Mouse (Mus musculus): ENCODE data around the gene Xpnpep1. TPM values are rescaled to one million over a fixed set of nuclear protein-coding genes. Genes with fewer than 3 reads are reported as not detected.
A peak's percentile ranks its signal among the peaks of the same experiment; 100 is the strongest.

Gene Xpnpep1
- polyA plus RNA-seq, 1 experiment from 2014 or later, result 160 TPM

DNA sequence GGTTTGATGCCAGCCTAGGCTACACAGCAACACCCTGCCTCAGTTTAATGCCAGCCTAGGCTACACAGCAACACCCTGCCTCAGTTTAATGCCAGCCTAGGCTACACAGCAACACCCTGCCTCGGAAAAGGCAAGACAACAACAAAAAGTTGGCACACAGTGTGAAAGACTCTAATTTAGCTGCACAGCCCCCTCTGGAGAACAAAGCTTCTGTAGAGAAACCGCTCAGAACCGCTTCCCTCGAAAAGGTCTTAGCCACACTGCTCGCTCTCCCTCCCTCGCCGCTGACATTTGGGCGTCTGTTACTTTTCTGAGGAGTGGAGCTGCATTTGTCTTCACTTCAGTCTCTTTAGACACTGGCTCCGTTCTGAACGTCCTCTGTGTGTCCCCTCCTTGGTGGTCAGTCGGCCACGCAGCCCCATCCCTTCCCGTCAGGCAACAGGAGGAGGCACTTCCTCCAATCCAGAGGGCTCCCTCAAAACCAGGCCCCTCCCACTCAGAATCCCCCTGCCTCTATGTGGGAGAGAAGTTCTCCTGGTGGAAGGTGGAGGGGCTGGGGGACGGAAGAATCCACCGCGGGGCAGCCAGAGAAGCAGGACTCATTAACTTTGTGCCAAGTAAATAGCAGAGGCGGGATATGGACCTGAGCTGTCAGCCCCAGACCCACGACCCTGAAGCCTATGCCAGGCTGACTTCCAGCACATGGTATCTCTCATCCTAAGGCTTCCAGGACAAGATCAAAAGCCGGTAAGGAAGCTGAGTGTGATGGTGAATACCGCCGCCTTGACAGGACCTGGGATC, 24.9 kb downstream of the Xpnpep1 start:
- no peak overlapping the region for H3K4me2 ChIP-seq (ENCODE audit: low read depth, low read length)
- H3K4me1 ChIP-seq (ENCODE audit: control insufficient read depth, insufficient read depth, low read length), result peaks cover 20% of the 10 kb centered on the region
- no peak overlapping the region for H3K4me3 ChIP-seq (replicated peaks; ENCODE audit: low read length)
- no peaks in the 10 kb centered on the region for H3K27me3 ChIP-seq (ENCODE audit: control insufficient read depth, insufficient read depth, low read length)
- 67% methylated on average over 21 of the region's 21 CpGs for WGBS
- H3K9me3 ChIP-seq (replicated peaks; ENCODE audit: control insufficient read depth, low read length), result no peaks in the 10 kb centered on the region
- no peak for ATAC-seq (ENCODE audit: insufficient read depth, low FRiP score)
- no peaks in the 10 kb centered on the region for H3K36me3 ChIP-seq (ENCODE audit: control insufficient read depth, insufficient read depth, low read length)
- H3K27ac ChIP-seq (ENCODE audit: low read length), result no peak overlapping the region
- H3K9ac ChIP-seq (ENCODE audit: low read length), result no peak overlapping the region

GRCm38 (mm10) chr19:53013744-53014143, 26.3 kb downstream of the Xpnpep1 start:
- no peak for ATAC-seq (ENCODE audit: insufficient read depth, low FRiP score)
- no peaks in the 10 kb centered on the region for H3K9me3 ChIP-seq (replicated peaks; ENCODE audit: control insufficient read depth, low read length)
- H3K27ac ChIP-seq (ENCODE audit: low read length), result no peak overlapping the region
- H3K9ac ChIP-seq (ENCODE audit: low read length), result no peak overlapping the region
- H3K36me3 ChIP-seq (ENCODE audit: control insufficient read depth, insufficient read depth, low read length), result no peaks in the 10 kb centered on the region
- H3K4me2 ChIP-seq (ENCODE audit: low read depth, low read length), result no peak overlapping the region
- WGBS, result 91% methylated on average over 3 of the region's 3 CpGs
- H3K27me3 ChIP-seq (ENCODE audit: control insufficient read depth, insufficient read depth, low read length), result no peaks in the 10 kb centered on the region
- peaks cover 31% of the 10 kb centered on the region for H3K4me1 ChIP-seq (ENCODE audit: control insufficient read depth, insufficient read depth, low read length)
- no peak overlapping the region for H3K4me3 ChIP-seq (replicated peaks; ENCODE audit: low read length)

- no peaks in the 10 kb centered on the region for H3K27me3 ChIP-seq (ENCODE audit: control insufficient read depth, insufficient read depth, low read length)
- ATAC-seq (ENCODE audit: insufficient read depth, low FRiP score), result no peak
- no peaks in the 10 kb centered on the region for H3K36me3 ChIP-seq (ENCODE audit: control insufficient read depth, insufficient read depth, low read length)
- peaks cover 35% of the 10 kb centered on the region for H3K4me1 ChIP-seq (ENCODE audit: control insufficient read depth, insufficient read depth, low read length)
- H3K9me3 ChIP-seq (replicated peaks; ENCODE audit: control insufficient read depth, low read length), result no peaks in the 10 kb centered on the region
- H3K4me2 ChIP-seq (ENCODE audit: low read depth, low read length), result no peak overlapping the region
- WGBS, result 86% methylated on average over 7 of the region's 7 CpGs
- H3K9ac ChIP-seq (ENCODE audit: low read length), result no peak overlapping the region
- no peak overlapping the region for H3K4me3 ChIP-seq (replicated peaks; ENCODE audit: low read length)
- H3K27ac ChIP-seq (ENCODE audit: low read length), result peak overlapping the region; percentile 8; the same call in 1 of the 2 replicates
Measured at GRCm38 (mm10) chr19:53013341-53013740, 26.7 kb downstream of the Xpnpep1 start.

GRCm38 (mm10) chr19:53010941-53011340, 29.1 kb downstream of the Xpnpep1 start:
- Histone ChIP-seq H3K27ac (ENCODE audit: low read length) (peak overlapping the region; percentile 50), H3K27me3 (ENCODE audit: control insufficient read depth, insufficient read depth, low read length) (no peaks in the 10 kb centered on the region), H3K9me3 (replicated peaks; ENCODE audit: control insufficient read depth, low read length) (no peaks in the 10 kb centered on the region), H3K4me3 (replicated peaks; ENCODE audit: low read length) (no peak overlapping the region), H3K4me2 (ENCODE audit: low read depth, low read length) (no peak overlapping the region), H3K9ac (ENCODE audit: low read length) (0 out of 2 replicates have a peak overlapping the region, but pooled peaks have one; percentile 13), H3K4me1 (ENCODE audit: control insufficient read depth, insufficient read depth, low read length) (peaks cover 38% of the 10 kb centered on the region), H3K36me3 (ENCODE audit: control insufficient read depth, insufficient read depth, low read length) (peaks cover 12% of the 10 kb centered on the region; the same call in 1 of the 2 replicates)
- 0 out of 2 replicates have a peak, but pooled peaks have one; percentile 14 for ATAC-seq (ENCODE audit: insufficient read depth, low FRiP score)
- 43% methylated on average over 5 of the region's 5 CpGs for WGBS

DNA sequence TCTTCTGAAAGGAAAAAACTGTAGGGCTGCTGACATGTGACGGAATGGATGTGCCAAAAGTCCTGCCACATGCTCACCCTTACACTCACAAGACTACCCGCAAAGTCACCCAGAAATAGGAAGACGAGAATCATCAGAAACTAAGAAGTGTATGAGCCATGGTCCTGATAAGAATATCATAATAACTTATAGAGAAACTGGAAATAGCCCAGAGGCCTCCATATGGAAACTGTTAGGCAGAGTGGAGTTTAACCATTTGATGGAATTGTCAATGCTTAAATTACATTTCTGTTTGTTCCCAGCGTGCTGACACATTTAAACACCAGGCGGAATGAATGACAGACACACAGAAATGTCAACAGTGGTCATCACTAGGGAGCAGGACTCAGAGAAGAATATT, 31.1 kb downstream of the Xpnpep1 start:
- H3K27me3 ChIP-seq (ENCODE audit: control insufficient read depth, insufficient read depth, low read length), result no peaks in the 10 kb centered on the region
- H3K4me2 ChIP-seq (ENCODE audit: low read depth, low read length), result no peak overlapping the region
- no peaks in the 10 kb centered on the region for H3K9me3 ChIP-seq (replicated peaks; ENCODE audit: control insufficient read depth, low read length)
- WGBS, result 62% methylated on average over 5 of the region's 5 CpGs
- H3K4me1 ChIP-seq (ENCODE audit: control insufficient read depth, insufficient read depth, low read length), result peaks cover 38% of the 10 kb centered on the region
- no peak overlapping the region for H3K9ac ChIP-seq (ENCODE audit: low read length)
- peaks cover 26% of the 10 kb centered on the region for H3K36me3 ChIP-seq (ENCODE audit: control insufficient read depth, insufficient read depth, low read length)
- H3K27ac ChIP-seq (ENCODE audit: low read length), result peak overlapping the region; percentile 79
- no peak for ATAC-seq (ENCODE audit: insufficient read depth, low FRiP score)
- H3K4me3 ChIP-seq (replicated peaks; ENCODE audit: low read length), result no peak overlapping the region

DNA sequence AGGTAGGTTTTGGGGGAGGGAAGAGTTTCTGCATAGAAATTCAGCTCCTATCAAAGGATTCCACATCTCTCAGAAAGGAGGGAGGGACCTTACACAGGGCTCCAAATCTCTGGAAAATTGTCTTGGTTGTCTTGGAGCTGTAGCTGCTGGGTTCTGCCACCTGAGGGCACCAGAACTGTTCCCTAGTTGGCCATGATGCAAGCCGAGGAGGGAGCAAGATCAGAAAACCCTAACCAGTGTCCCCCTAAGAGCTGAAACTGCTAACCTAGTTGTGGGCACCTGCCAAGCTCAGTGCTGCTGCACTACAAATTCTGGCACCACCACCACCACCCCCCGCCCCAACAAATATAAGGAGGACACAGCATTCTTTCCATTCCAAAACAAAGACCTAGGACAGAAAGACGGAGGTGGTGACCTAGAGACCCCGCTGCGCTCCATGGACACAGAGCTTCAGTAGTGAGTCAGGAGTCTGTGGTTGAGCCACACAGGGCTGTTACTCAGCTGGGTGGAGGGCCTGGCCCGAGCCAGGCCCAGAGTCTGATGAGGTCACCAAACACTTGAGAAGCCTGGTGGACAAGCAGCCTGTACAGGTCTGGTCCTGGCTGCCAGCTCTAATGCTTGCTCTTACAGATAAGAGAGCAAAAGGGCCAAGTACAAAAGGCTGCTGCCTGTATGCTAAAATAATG, 31.9 kb downstream of the Xpnpep1 start:
- peaks cover 26% of the 10 kb centered on the region for H3K36me3 ChIP-seq (ENCODE audit: control insufficient read depth, insufficient read depth, low read length)
- H3K4me3 ChIP-seq (replicated peaks; ENCODE audit: low read length), result no peak overlapping the region
- ATAC-seq (ENCODE audit: insufficient read depth, low FRiP score), result peak; percentile 85
- H3K9ac ChIP-seq (ENCODE audit: low read length), result no peak overlapping the region
- no peaks in the 10 kb centered on the region for H3K9me3 ChIP-seq (replicated peaks; ENCODE audit: control insufficient read depth, low read length)
- H3K4me1 ChIP-seq (ENCODE audit: control insufficient read depth, insufficient read depth, low read length), result peaks cover 38% of the 10 kb centered on the region
- no peaks in the 10 kb centered on the region for H3K27me3 ChIP-seq (ENCODE audit: control insufficient read depth, insufficient read depth, low read length)
- 50% methylated on average over 6 of the region's 6 CpGs for WGBS
- peak overlapping the region; percentile 79 for H3K27ac ChIP-seq (ENCODE audit: low read length)
- no peak overlapping the region for H3K4me2 ChIP-seq (ENCODE audit: low read depth, low read length)

GRCm38 (mm10) chr19:53005978-53006377, 34.0 kb downstream of the Xpnpep1 start:
- Histone ChIP-seq H3K27ac (ENCODE audit: low read length) (no peak overlapping the region), H3K27me3 (ENCODE audit: control insufficient read depth, insufficient read depth, low read length) (no peaks in the 10 kb centered on the region), H3K9ac (ENCODE audit: low read length) (no peak overlapping the region), H3K4me3 (replicated peaks; ENCODE audit: low read length) (no peak overlapping the region), H3K4me1 (ENCODE audit: control insufficient read depth, insufficient read depth, low read length) (peaks cover 22% of the 10 kb centered on the region), H3K9me3 (replicated peaks; ENCODE audit: control insufficient read depth, low read length) (no peaks in the 10 kb centered on the region), H3K4me2 (ENCODE audit: low read depth, low read length) (no peak overlapping the region), H3K36me3 (ENCODE audit: control insufficient read depth, insufficient read depth, low read length) (peaks cover 35% of the 10 kb centered on the region)
- ATAC-seq (ENCODE audit: insufficient read depth, low FRiP score), result no peak
- 96% methylated on average over 19 of the region's 19 CpGs for WGBS

DNA sequence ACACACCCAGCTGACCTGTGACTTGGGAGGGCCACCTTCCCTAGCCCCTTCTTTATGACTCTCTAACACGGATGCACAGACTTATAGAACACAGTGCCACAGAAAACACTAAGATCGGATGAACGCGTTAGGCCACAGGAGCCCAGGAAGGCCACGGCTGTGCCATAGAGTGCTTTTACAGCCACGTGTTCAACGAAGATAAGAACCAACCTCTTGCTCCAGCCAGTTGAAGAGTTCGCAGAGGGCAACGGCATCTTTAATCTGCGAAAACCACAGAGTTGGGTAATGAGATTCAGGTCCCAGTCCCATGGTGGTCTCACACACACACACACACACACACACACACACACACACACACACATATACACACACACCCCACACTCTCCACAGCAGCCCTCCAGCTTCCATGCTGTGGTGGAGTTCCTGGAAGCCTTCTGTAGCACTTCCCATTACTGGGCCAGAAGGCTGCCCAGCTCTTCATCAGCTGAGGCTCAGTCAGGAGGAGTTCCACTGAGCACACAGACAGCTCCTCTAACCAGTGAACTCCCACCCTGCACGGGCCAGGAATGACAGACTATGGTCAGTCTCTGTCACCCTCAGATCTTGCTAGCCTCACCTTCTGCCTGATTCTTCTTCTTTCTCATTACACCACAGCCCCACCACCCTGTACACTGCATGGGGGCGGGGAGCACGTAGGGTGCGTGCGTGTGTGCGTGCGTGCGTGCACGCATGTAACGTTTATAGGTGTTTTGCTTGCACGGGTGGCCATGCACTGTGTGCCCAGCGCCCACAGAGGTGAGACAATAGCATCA, 36.3 kb downstream of the Xpnpep1 start:
- Histone ChIP-seq H3K4me1 (ENCODE audit: control insufficient read depth, insufficient read depth, low read length) (peaks cover 7% of the 10 kb centered on the region), H3K36me3 (ENCODE audit: control insufficient read depth, insufficient read depth, low read length) (peaks cover 51% of the 10 kb centered on the region), H3K4me3 (replicated peaks; ENCODE audit: low read length) (no peak overlapping the region), H3K27ac (ENCODE audit: low read length) (no peak overlapping the region), H3K4me2 (ENCODE audit: low read depth, low read length) (no peak overlapping the region), H3K9me3 (replicated peaks; ENCODE audit: control insufficient read depth, low read length) (no peaks in the 10 kb centered on the region), H3K9ac (ENCODE audit: low read length) (no peak overlapping the region), H3K27me3 (ENCODE audit: control insufficient read depth, insufficient read depth, low read length) (no peaks in the 10 kb centered on the region)
- 91% methylated on average over 22 of the region's 22 CpGs for WGBS
- ATAC-seq (ENCODE audit: insufficient read depth, low FRiP score), result no peak
